Mouse (Mus musculus) heart, postnatal 0 days (tissue): ENCODE results near the gene 2310022A10Rik. TPM values are rescaled to one million over a fixed set of nuclear protein-coding genes. Genes with fewer than 3 reads are reported as not detected.

Experiments used
- ATAC-seq: fragments of 200-750 bp; cut with Nextera tagmentation; 2 replicates; pipeline ENCODE4 v1.8.0; 2017; ENCODE audit warnings: low read depth, moderate number of reproducible peaks, moderate library complexity; ENCODE audit not compliant: insufficient read depth
- DNase-seq: peaks from one replicate; pipeline ENCODE4 v3.0.0-alpha.2; 2016; ENCODE audit warnings: low spot score
- H3K27ac ChIP-seq: fragments of 300-500 bp; sonication (generic); 2 replicates; pipeline ENCODE4 v1.5.1; 2014; ENCODE audit warnings: low read depth, mild to moderate bottlenecking
- H3K27me3 ChIP-seq: fragments of 300-500 bp; sonication (generic); 2 replicates; pipeline ENCODE4 v1.6.1; 2014; ENCODE audit warnings: low read length, mixed read lengths; ENCODE audit not compliant: control insufficient read depth, insufficient read depth
- H3K36me3 ChIP-seq: fragments of 300-500 bp; sonication (generic); replicated peaks from 2 replicates; pipeline ENCODE4 v1.6.1; 2014; ENCODE audit warnings: low read length, mixed read lengths; ENCODE audit not compliant: control insufficient read depth, insufficient read depth
- H3K4me1 ChIP-seq: fragments of 300-500 bp; sonication (generic); 2 replicates; pipeline ENCODE4 v1.6.1; 2014; ENCODE audit warnings: antibody characterized with exemption; ENCODE audit not compliant: control insufficient read depth, insufficient read depth
- H3K4me2 ChIP-seq: fragments of 300-500 bp; sonication (generic); 2 replicates; pipeline ENCODE4 v1.6.1; 2014; ENCODE audit warnings: low read depth, mild to moderate bottlenecking, low read length, moderate library complexity
- H3K4me3 ChIP-seq: fragments of 300-500 bp; sonication (generic); 2 replicates; pipeline ENCODE4 v1.5.1; 2014; ENCODE audit warnings: low read depth, low read length
- H3K9ac ChIP-seq: fragments of 300-500 bp; sonication (generic); replicated peaks from 2 replicates; pipeline ENCODE4 v1.6.1; 2014; ENCODE audit warnings: low read depth, low read length, mixed read lengths
- H3K9me3 ChIP-seq: fragments of 300-500 bp; sonication (generic); replicated peaks from 2 replicates; pipeline ENCODE4 v1.6.1; 2016; ENCODE audit warnings: low read length; ENCODE audit not compliant: control insufficient read depth
- CTCF ChIP-seq: IDR thresholded peaks from 2 replicates; pipeline ENCODE4 v1.5.1; 2016; ENCODE audit warnings: antibody characterized with exemption, control low read depth, low read depth
- EP300 ChIP-seq: IDR thresholded peaks from 2 replicates; pipeline ENCODE4 v1.6.1; 2016; ENCODE audit warnings: antibody characterized with exemption, low read depth
- WGBS: fragments of 180-500 bp; shearing (Covaris S2); extraction: QIAGEN DNeasy Blood & Tissue Kit; methylation state at CpG from one replicate; pipeline ENCODE4 v1.1.7; 2014; 5-methylcytosine and 5-hydroxymethylcytosine counted together
- polyA plus RNA-seq: library from polyadenylated mRNA; unstranded; fragments of >200 nt; fragmentation: Nextera tagmentation; extraction: Ambion mirVana; gene quantifications from 2 replicates; pipeline ENCODE4 v1.2.1, GENCODE M21; 2015
- total RNA-seq: library from RNA; depleted of rRNA; stranded (reverse); fragments of >200 nt; gene quantifications from 2 replicates; pipeline ENCODE4 v1.2.3, GENCODE M21; 2014; ENCODE audit warnings: low replicate concordance

The 2310022A10Rik gene
- total and polyA plus RNA-seq, 2 experiments from 2014 or later: 3.8 to 39.7 TPM

DNA sequence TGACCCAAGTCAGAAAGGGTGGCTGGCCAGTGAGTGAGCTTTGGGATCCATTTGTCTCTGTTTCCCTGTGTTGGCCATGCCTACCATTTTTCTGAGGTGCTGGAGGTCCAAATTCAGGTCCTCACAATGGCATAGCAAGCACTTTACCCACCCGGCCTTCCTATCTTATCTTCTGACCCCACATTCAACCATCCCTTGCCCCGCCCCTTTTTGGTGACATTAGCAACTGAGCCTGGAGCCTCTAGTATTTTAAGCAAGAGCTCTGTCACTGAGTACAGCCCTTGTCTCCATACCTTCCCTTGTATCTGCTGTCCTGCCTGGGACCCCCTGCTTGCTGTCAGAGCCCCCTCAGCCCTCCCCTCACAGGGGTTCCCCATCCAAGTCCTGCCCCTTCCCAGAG is 17.6 kb upstream of the 2310022A10Rik start:
- TF ChIP-seq EP300 (no peak), CTCF (no peak)
- Histone ChIP-seq H3K36me3 (peaks cover 43% of the 10 kb centered on the region; the same call in 1 of the 2 replicates), H3K27me3 (no peaks in the 10 kb centered on the region), H3K9me3 (no peaks in the 10 kb centered on the region), H3K4me1 (no peaks in the 10 kb centered on the region), H3K4me3 (no peak overlapping the region), H3K27ac (no peak overlapping the region), H3K4me2 (no peak overlapping the region), H3K9ac (no peak overlapping the region)
- ATAC-seq (no peak), DNase-seq (no peak)
- WGBS: 64% methylated on average over 2 of the region's 2 CpGs

DNA sequence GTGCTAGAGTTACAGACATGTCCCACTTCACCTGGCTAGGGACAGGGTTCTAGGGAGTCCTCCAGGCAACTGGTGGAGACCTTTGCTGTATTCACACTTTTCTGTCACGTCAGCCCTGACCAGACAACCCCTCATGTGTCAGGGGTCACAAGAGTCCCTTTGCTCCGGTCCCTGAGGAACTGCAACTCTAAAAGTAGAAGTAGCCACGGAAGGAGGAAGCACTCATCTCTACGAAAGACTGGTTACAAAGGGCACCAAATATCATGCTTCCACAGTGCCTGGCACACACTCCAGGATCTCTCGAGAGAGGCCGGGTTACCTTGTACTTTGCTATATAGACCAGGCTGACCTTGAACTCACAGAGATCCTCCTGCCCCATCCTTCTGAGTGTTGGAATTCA is 16.4 kb upstream of the 2310022A10Rik start:
- DNase-seq: no peak
- WGBS: 84% methylated on average over 6 of the region's 6 CpGs

DNA sequence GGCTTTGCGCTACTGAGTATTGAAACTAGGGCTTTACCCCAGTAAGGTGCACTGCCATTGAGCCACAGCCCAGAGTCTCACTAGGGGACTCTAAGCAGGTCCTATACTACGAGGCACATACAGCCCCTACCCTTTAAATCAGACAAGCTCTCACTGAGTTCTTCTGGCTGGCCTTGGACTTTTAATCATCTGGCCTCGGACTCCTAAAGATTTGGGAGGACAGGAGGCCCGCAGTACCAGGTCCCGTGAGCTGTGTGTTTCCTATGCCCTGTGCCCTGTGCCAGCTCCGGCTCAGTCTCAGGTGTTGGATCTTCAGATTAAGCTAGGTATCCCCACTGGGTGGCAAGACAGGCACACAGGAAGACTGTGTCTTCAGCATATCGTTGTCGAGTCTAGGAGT is 15.0 kb upstream of the 2310022A10Rik start:
- TF ChIP-seq EP300 (no peak), CTCF (no peak)
- H3K27ac ChIP-seq: no peak overlapping the region
- H3K9ac ChIP-seq: no peak overlapping the region
- no peak for DNase-seq
- H3K27me3 ChIP-seq: no peaks in the 10 kb centered on the region
- H3K4me3 ChIP-seq: no peak overlapping the region
- H3K4me1 ChIP-seq: peaks cover 8% of the 10 kb centered on the region; the same call in 1 of the 2 replicates
- WGBS: 89% methylated on average over 8 of the region's 8 CpGs
- no peaks in the 10 kb centered on the region for H3K9me3 ChIP-seq
- no peak overlapping the region for H3K4me2 ChIP-seq
- no peak for ATAC-seq
- H3K36me3 ChIP-seq: peaks cover 25% of the 10 kb centered on the region; the same call in 1 of the 2 replicates

More for the DNA sequence above, 16.4 kb upstream of the 2310022A10Rik start:
- Histone ChIP-seq H3K27ac (no peak overlapping the region), H3K9me3 (no peaks in the 10 kb centered on the region), H3K4me1 (no peaks in the 10 kb centered on the region), H3K9ac (no peak overlapping the region), H3K4me2 (no peak overlapping the region), H3K4me3 (no peak overlapping the region), H3K27me3 (no peaks in the 10 kb centered on the region), H3K36me3 (peaks cover 38% of the 10 kb centered on the region; the same call in 1 of the 2 replicates)
- no peak for ATAC-seq
- no peak for TF ChIP-seq CTCF
- no peak for TF ChIP-seq EP300

DNA sequence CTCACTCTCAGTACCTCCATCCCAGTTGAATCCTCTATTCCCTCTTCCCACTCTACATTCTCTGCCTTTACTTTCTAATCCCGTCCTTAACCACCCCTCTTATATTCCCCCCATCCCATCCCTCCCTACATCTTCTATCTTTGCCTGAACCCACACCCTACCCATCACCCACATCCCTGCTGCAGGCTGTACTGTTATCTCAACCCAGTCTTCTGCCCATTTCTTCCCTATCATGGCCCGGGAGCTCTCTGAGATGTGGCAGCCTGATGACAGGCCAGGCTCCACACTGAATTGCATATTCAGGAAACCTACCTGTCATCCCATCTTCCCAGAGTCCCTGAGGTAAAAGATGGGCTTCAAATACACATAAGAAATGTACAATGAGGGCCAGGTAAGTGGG is 14.2 kb upstream of the 2310022A10Rik start:
- no peaks in the 10 kb centered on the region for H3K27me3 ChIP-seq
- H3K9ac ChIP-seq: no peak overlapping the region
- H3K4me2 ChIP-seq: no peak overlapping the region
- no peak overlapping the region for H3K27ac ChIP-seq
- no peak for ATAC-seq
- H3K36me3 ChIP-seq: peaks cover 25% of the 10 kb centered on the region; the same call in 1 of the 2 replicates
- TF ChIP-seq EP300 (no peak), CTCF (no peak)
- no peak for DNase-seq
- H3K4me3 ChIP-seq: no peak overlapping the region
- peaks cover 10% of the 10 kb centered on the region for H3K4me1 ChIP-seq
- H3K9me3 ChIP-seq: no peaks in the 10 kb centered on the region
- WGBS: 77% methylated on average over 2 of the region's 2 CpGs

DNA sequence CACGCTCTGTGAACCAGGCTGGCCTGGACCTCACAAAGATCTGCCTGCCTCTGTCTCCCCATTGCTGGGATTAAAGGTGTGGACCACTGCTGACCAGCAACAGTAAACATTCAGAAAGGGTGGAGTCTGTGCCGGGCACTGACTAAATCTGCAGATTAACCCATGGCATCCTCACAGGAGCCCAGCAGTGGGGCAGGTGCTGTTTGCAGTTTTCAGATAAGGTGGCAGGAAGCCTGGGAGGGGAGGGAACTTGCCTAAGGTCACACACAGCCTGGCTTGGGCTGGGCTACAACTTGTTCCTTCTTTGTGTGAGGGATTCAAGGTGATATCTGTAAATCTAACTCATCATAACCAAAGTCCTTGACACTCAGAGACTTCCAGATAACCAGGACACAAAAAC is 12.5 kb upstream of the 2310022A10Rik start:
- WGBS: 58% methylated on average over 2 of the region's 2 CpGs
- no peak for ATAC-seq
- Histone ChIP-seq H3K4me2 (no peak overlapping the region), H3K27me3 (no peaks in the 10 kb centered on the region), H3K4me3 (no peak overlapping the region), H3K4me1 (peaks cover 20% of the 10 kb centered on the region), H3K9me3 (no peaks in the 10 kb centered on the region), H3K9ac (no peak overlapping the region), H3K36me3 (peaks cover 20% of the 10 kb centered on the region; the same call in 1 of the 2 replicates), H3K27ac (no peak overlapping the region)
- TF ChIP-seq CTCF: no peak
- no peak for DNase-seq

DNA sequence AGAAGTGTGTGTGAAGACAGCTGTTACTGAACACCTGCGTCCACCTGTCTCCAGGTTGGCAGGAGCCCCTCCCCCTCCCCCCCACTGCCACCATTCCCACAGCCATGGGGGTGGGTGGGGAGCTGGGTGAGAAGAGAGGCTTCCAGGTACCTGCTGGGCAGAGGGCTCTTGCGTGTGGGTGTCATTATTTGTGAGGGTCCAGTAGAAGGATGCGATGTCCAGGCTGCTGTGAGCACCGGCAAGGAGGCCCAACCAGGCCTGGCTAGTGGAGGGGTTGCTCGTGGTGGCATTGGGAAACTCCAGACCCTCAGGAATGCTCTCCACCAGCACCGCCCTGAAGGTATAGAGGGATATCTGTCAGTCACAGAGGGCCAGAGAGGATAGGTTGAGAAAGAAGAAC is 12.1 kb upstream of the 2310022A10Rik start:
- H3K4me2 ChIP-seq: no peak overlapping the region
- DNase-seq (no peak), ATAC-seq (no peak)
- H3K9me3 ChIP-seq: no peaks in the 10 kb centered on the region
- no peak overlapping the region for H3K27ac ChIP-seq
- peaks cover 16% of the 10 kb centered on the region; the same call in 1 of the 2 replicates for H3K36me3 ChIP-seq
- 88% methylated on average over 6 of the region's 6 CpGs for WGBS
- no peak for TF ChIP-seq CTCF
- TF ChIP-seq EP300: no peak
- no peak overlapping the region for H3K9ac ChIP-seq
- H3K4me1 ChIP-seq: peaks cover 20% of the 10 kb centered on the region
- no peak overlapping the region for H3K4me3 ChIP-seq
- no peaks in the 10 kb centered on the region for H3K27me3 ChIP-seq
